Mouse (Mus musculus): ENCODE results near the gene Fbxw28. TPM values are rescaled to one million over a fixed set of nuclear protein-coding genes. Genes with fewer than 3 reads are reported as not detected.

Gene Fbxw28
- polyA plus RNA-seq (2014; fragmentation: Illumina TruSeq; extraction: RNeasy Lipid Tissue Mini Kit (QIAGEN cat#74804); ENCODE audit: low read depth, low replicate concordance), result not detected

GRCm38 (mm10) chr9:109339559-109339958, at the start of gene Fbxw28:
TSS of gene Fbxw28 (minus strand) at chr9:109339659.

GRCm38 (mm10) chr9:109287576-109287975, 51.9 kb downstream of the Fbxw28 start, which contains the start of gene Fbxw14:
TSS of gene Fbxw14 (minus strand) at chr9:109287676.

Other genes starting within 250 kb of the Fbxw28 start
- gene Plxnb1, start 244.3 kb downstream of the Fbxw28 start, polyA plus RNA-seq (2014; fragmentation: Illumina TruSeq; extraction: RNeasy Lipid Tissue Mini Kit (QIAGEN cat#74804); ENCODE audit: low read depth, low replicate concordance), result 1.7 TPM
- not detected for gene Fbxw21, start 177.6 kb downstream of the Fbxw28 start, polyA plus RNA-seq (2014; fragmentation: Illumina TruSeq; extraction: RNeasy Lipid Tissue Mini Kit (QIAGEN cat#74804); ENCODE audit: low read depth, low replicate concordance)
- not detected for gene Fbxw13, start 143.7 kb downstream of the Fbxw28 start, polyA plus RNA-seq (2014; fragmentation: Illumina TruSeq; extraction: RNeasy Lipid Tissue Mini Kit (QIAGEN cat#74804); ENCODE audit: low read depth, low replicate concordance)
- gene Fbxw20, start 104.9 kb downstream of the Fbxw28 start, polyA plus RNA-seq (2014; fragmentation: Illumina TruSeq; extraction: RNeasy Lipid Tissue Mini Kit (QIAGEN cat#74804); ENCODE audit: low read depth, low replicate concordance), result not detected
- not detected for gene Fbxw14, start 52.0 kb downstream of the Fbxw28 start, polyA plus RNA-seq (2014; fragmentation: Illumina TruSeq; extraction: RNeasy Lipid Tissue Mini Kit (QIAGEN cat#74804); ENCODE audit: low read depth, low replicate concordance)
- not detected for gene Fbxw22, start 64.6 kb upstream of the Fbxw28 start, polyA plus RNA-seq (2014; fragmentation: Illumina TruSeq; extraction: RNeasy Lipid Tissue Mini Kit (QIAGEN cat#74804); ENCODE audit: low read depth, low replicate concordance)
- gene Fbxw16, start 109.5 kb upstream of the Fbxw28 start, polyA plus RNA-seq (2014; fragmentation: Illumina TruSeq; extraction: RNeasy Lipid Tissue Mini Kit (QIAGEN cat#74804); ENCODE audit: low read depth, low replicate concordance), result not detected
- not detected for gene Fbxw19, start 156.2 kb upstream of the Fbxw28 start, polyA plus RNA-seq (2014; fragmentation: Illumina TruSeq; extraction: RNeasy Lipid Tissue Mini Kit (QIAGEN cat#74804); ENCODE audit: low read depth, low replicate concordance)
- not detected for gene Fbxw15, start 228.6 kb upstream of the Fbxw28 start, polyA plus RNA-seq (2014; fragmentation: Illumina TruSeq; extraction: RNeasy Lipid Tissue Mini Kit (QIAGEN cat#74804); ENCODE audit: low read depth, low replicate concordance)